Mouse (Mus musculus) MEL (cell line): ENCODE measurements at regions not wholly inside any gene's neighbourhood (a gene's known extent, or its start where the extent isn't known, plus 50 kb on each side); places are given as distances from the start of the nearest gene placed in this dataset.

Experiments used
- DNase-seq: peaks from one replicate; pipeline ENCODE4 v3.0.0; 2011; ENCODE audit warnings: low read depth, low spot score
- H3K27ac ChIP-seq: 2 replicates; pipeline ENCODE4 v1.5.1; 2012; ENCODE audit warnings: low read depth, mild to moderate bottlenecking, control low read depth, low read length, moderate library complexity; ENCODE audit not compliant: control insufficient read depth
- H3K27me3 ChIP-seq, 2 experiments: fragments of 150-350 bp in 1 of 2; sonication (generic) in 1 of 2; 2 replicates each; pipeline ENCODE4 v1.6.1; 2012; ENCODE audit warnings: low read length in 2 of 2, mild to moderate bottlenecking in 2 of 2, improper control_type of control experiment in 1 of 2, moderate library complexity in 1 of 2; ENCODE audit not compliant: insufficient read depth in 2 of 2, control insufficient read depth in 1 of 2
- H3K36me3 ChIP-seq, 2 experiments: 2 replicates each; pipeline ENCODE4 v1.6.1; 2012 to 2014; ENCODE audit warnings: low read length in 2 of 2, improper control_type of control experiment in 1 of 2, inconsistent platforms in 1 of 2, mild to moderate bottlenecking in 1 of 2; ENCODE audit not compliant: insufficient read depth in 2 of 2, control insufficient read depth in 1 of 2
- H3K4me1 ChIP-seq, 2 experiments: fragments of 150-350 bp in 1 of 2; sonication (generic) in 1 of 2; 2 replicates each; pipeline ENCODE4 v1.6.1; 2012; ENCODE audit warnings: low read length in 2 of 2, improper control_type of control experiment in 1 of 2, mild to moderate bottlenecking in 1 of 2; ENCODE audit not compliant: insufficient read depth in 2 of 2, control insufficient read depth in 1 of 2
- H3K4me3 ChIP-seq, 2 experiments: fragments of 150-350 bp in 1 of 2; sonication (generic) in 1 of 2; 2 replicates each; pipeline ENCODE4 v1.5.1; 2012; ENCODE audit warnings: low read depth in 2 of 2, low read length in 2 of 2, mild to moderate bottlenecking in 2 of 2, moderate library complexity in 2 of 2, control low read depth in 1 of 2, improper control_type of control experiment in 1 of 2; ENCODE audit not compliant: control insufficient read depth in 1 of 2, insufficient read depth in 1 of 2
- H3K79me2 ChIP-seq: 2 replicates; pipeline ENCODE4 v1.6.1; 2012; ENCODE audit warnings: mild to moderate bottlenecking, low read length, moderate library complexity; ENCODE audit not compliant: control insufficient read depth, poor library complexity, insufficient read depth
- H3K9ac ChIP-seq: 2 replicates; pipeline ENCODE4 v1.6.1; 2012; ENCODE audit warnings: low read depth, mild to moderate bottlenecking, control low read depth, low read length, moderate library complexity; ENCODE audit not compliant: control insufficient read depth, poor library complexity, severe bottlenecking
- H3K9me3 ChIP-seq: fragments of 150-350 bp; sonication (generic); replicated peaks from 2 replicates; pipeline ENCODE4 v1.6.1; 2012; ENCODE audit warnings: mild to moderate bottlenecking, low read length, improper control_type of control experiment, moderate library complexity; ENCODE audit not compliant: insufficient read depth
- CHD1 ChIP-seq: IDR thresholded peaks from 2 replicates; pipeline ENCODE4 v1.6.1; 2012; ENCODE audit warnings: low read depth, mild to moderate bottlenecking, inconsistent platforms, low read length, improper control_type of control experiment
- ELF1 ChIP-seq: IDR thresholded peaks from 2 replicates; pipeline ENCODE4 v1.6.1; 2014; ENCODE audit warnings: low read depth, mild to moderate bottlenecking, inconsistent platforms, low read length, improper control_type of control experiment, moderate library complexity
- MAX ChIP-seq: IDR thresholded peaks from 2 replicates; pipeline ENCODE4 v1.6.1; 2011; ENCODE audit warnings: low read length, improper control_type of control experiment
- MXI1 ChIP-seq: IDR thresholded peaks from 2 replicates; pipeline ENCODE4 v1.6.1; 2011; ENCODE audit warnings: mild to moderate bottlenecking, low read depth, low read length, improper control_type of control experiment
- MYB ChIP-seq: IDR thresholded peaks from 2 replicates; pipeline ENCODE4 v1.6.1; 2011; ENCODE audit warnings: mild to moderate bottlenecking, low read depth, low read length, improper control_type of control experiment
- NRF1 ChIP-seq: IDR thresholded peaks from 2 replicates; pipeline ENCODE4 v1.6.1; 2014; ENCODE audit warnings: low read depth, mild to moderate bottlenecking, inconsistent platforms, low read length, improper control_type of control experiment, moderate library complexity; ENCODE audit not compliant: poor library complexity, insufficient read depth, severe bottlenecking
- RAD21 ChIP-seq: IDR thresholded peaks from 2 replicates; pipeline ENCODE4 v1.6.1; 2011; ENCODE audit warnings: mild to moderate bottlenecking, low read depth, low read length, improper control_type of control experiment
- TCF12 ChIP-seq: IDR thresholded peaks from 2 replicates; pipeline ENCODE4 v1.6.1; 2014; ENCODE audit warnings: low read depth, mild to moderate bottlenecking, inconsistent platforms, low read length, improper control_type of control experiment, moderate library complexity
- ZMIZ1 ChIP-seq: IDR thresholded peaks from 2 replicates; pipeline ENCODE4 v1.6.1; 2012; ENCODE audit warnings: low read depth, mild to moderate bottlenecking, inconsistent platforms, low read length, improper control_type of control experiment, moderate library complexity

- TF ChIP-seq ZMIZ1 = no peak
- TF ChIP-seq RAD21 = peak; percentile 21
- TF ChIP-seq CHD1 = no peak
- no peak for TF ChIP-seq ELF1
- TF ChIP-seq MAX = no peak
- TF ChIP-seq MXI1 = no peak
- TF ChIP-seq MYB = no peak
- TF ChIP-seq NRF1 = no peak
- no peak for TF ChIP-seq TCF12
- Histone ChIP-seq H3K27ac (no peak overlapping the region), H3K79me2 (no peaks in the 10 kb centered on the region), H3K9me3 (no peaks in the 10 kb centered on the region), H3K4me3 (no peak overlapping the region), H3K36me3 (no peaks in the 10 kb centered on the region), H3K9ac (no peak overlapping the region), H3K27me3 (no peaks in the 10 kb centered on the region), H3K4me1 (no peaks in the 10 kb centered on the region)
- no peak for DNase-seq
Measured at GRCm38 (mm10) chrX:81616397-81616796, 158.5 kb upstream of the 4930595M18Rik start.
